Comparison of ENCODE assay signal across 9 mouse cellular contexts in genomic region chr12:47313413-47313812, GRCm38 (mm10).
A peak's percentile ranks its signal among the peaks of the same experiment; 100 is the strongest.
DNase-seq lines count a peak whose midpoint lies in the region; ATAC-seq and TF ChIP-seq lines count a peak whose summit lies in the region.
"Had no signal": no experiment of that assay in that cellular context is flagged by ENCODE, and none has a peak within 500 bp of the region (broad histone marks: within the 10 kb centered on the region; RNA-seq: fewer than 3 reads in every experiment).

No protein-coding gene starts in this region.

- no peaks in the 10 kb centered on the region for H3K4me1 ChIP-seq in heart, embryonic 12.5 days (replicated peaks)
- H3K4me1 ChIP-seq in MEL (ENCODE audit: control insufficient read depth in 1 of 2, insufficient read depth in 2 of 2, low read length in 2 of 2), result no peaks in the 10 kb centered on the region; a peak in 1 of 4 replicates
- H3K4me1 ChIP-seq in cortical plate, adult 2 months (ENCODE audit: control insufficient read depth, insufficient read depth, low read length), result no peaks in the 10 kb centered on the region
- no peaks in the 10 kb centered on the region for H3K4me1 ChIP-seq in heart, embryonic 11.5 days (ENCODE audit: control insufficient read depth, insufficient read depth, low read length)
- H3K4me1 ChIP-seq: liver, embryonic 13.5 days had no signal

- no peaks in the 10 kb centered on the region for H3K27me3 ChIP-seq in heart, embryonic 12.5 days (replicated peaks)
- H3K27me3 ChIP-seq in MEL (ENCODE audit: control insufficient read depth in 1 of 2, insufficient read depth in 2 of 2, low read length in 2 of 2), result no peaks in the 10 kb centered on the region
- no peaks in the 10 kb centered on the region for H3K27me3 ChIP-seq in heart, embryonic 11.5 days (ENCODE audit: control insufficient read depth, insufficient read depth, low read length)
- H3K27me3 ChIP-seq: liver, embryonic 13.5 days had no signal

- H3K79me2 ChIP-seq in MEL (ENCODE audit: control insufficient read depth, insufficient read depth, low read length, poor library complexity), result no peaks in the 10 kb centered on the region

- no peaks in the 10 kb centered on the region for H3K9me3 ChIP-seq in heart, embryonic 12.5 days (replicated peaks)
- H3K9me3 ChIP-seq in MEL (replicated peaks; ENCODE audit: insufficient read depth, low read length), result no peaks in the 10 kb centered on the region
- H3K9me3 ChIP-seq in heart, embryonic 11.5 days (replicated peaks; ENCODE audit: control insufficient read depth, low read length), result no peaks in the 10 kb centered on the region

- H3K27ac ChIP-seq in heart, embryonic 12.5 days (ENCODE audit: poor library complexity, severe bottlenecking), result no peak overlapping the region
- H3K27ac ChIP-seq in MEL (ENCODE audit: control insufficient read depth, low read depth, low read length), result no peak overlapping the region
- H3K27ac ChIP-seq in cortical plate, adult 2 months (ENCODE audit: insufficient read depth, low read length), result no peak overlapping the region
- H3K27ac ChIP-seq in heart, embryonic 11.5 days (ENCODE audit: low read depth, low read length), result no peak overlapping the region
- H3K27ac ChIP-seq: liver, embryonic 13.5 days had no signal

- no peak overlapping the region for H3K4me2 ChIP-seq in heart, embryonic 12.5 days
- H3K4me2 ChIP-seq in heart, embryonic 11.5 days, result no peak overlapping the region
- H3K4me2 ChIP-seq: liver, embryonic 13.5 days had no signal

- intact Hi-C loops in heart, postnatal 10 days (cut with DNase I), result loop anchor here (10.0 kb wide), 1 partner anchor 679 kb away; no protein-coding TSS in a partner anchor

- 20% methylated on average over 2 of the region's 2 CpGs for WGBS in heart, embryonic 12.5 days
- 17% methylated on average over 2 of the region's 2 CpGs for WGBS in heart, embryonic 11.5 days (ENCODE audit: insufficient replicate concordance)

- peak in 2 of 3 experiments; percentile 29 to 51; a peak in 3 of 6 replicates for TF ChIP-seq CTCF in MEL (IDR thresholded peaks at IDR 0.05 in 2 of 3, conservative IDR thresholded peaks at IDR 0.05 in 1 of 3; ENCODE audit: control insufficient read depth in 1 of 3, insufficient read depth in 1 of 3, low read depth in 2 of 3, low read length in 3 of 3, poor library complexity in 1 of 3, severe bottlenecking in 1 of 3)
- TF ChIP-seq CTCF in cortical plate, adult 2 months (IDR thresholded peaks at IDR 0.05; ENCODE audit: extremely low read depth, insufficient read depth, low read length), result peak; percentile 46

- H3K4me3 ChIP-seq in heart, embryonic 12.5 days, result no peak overlapping the region
- H3K4me3 ChIP-seq in MEL (ENCODE audit: control insufficient read depth in 1 of 2, insufficient read depth in 1 of 2, low read depth in 2 of 2, low read length in 2 of 2), result no peak overlapping the region
- no peak overlapping the region for H3K4me3 ChIP-seq in cortical plate, adult 2 months (ENCODE audit: insufficient read depth, low read length)
- H3K4me3 ChIP-seq in heart, embryonic 11.5 days (ENCODE audit: low read depth, low read length), result no peak overlapping the region
- H3K4me3 ChIP-seq: liver, embryonic 13.5 days had no signal

- TF ChIP-seq RAD21 in MEL (IDR thresholded peaks at IDR 0.05; ENCODE audit: low read depth, low read length), result peak; percentile 48

- peak; percentile 4 to 19 for DNase-seq in heart, postnatal 10 days
- peak; percentile 20 for DNase-seq in MEL (ENCODE audit: low read depth, low spot score)
- peak; percentile 2 to 34 for DNase-seq in layer of hippocampus, adult 8-10 months (ENCODE audit: low spot score in 2 of 2)
- DNase-seq in retina, embryonic 14.5 days (ENCODE audit: low spot score), result peak; percentile 60
- no peak for DNase-seq in adrenal gland, adult 18-20 months (ENCODE audit: low spot score in 2 of 2)
- DNase-seq: liver, embryonic 13.5 days had no signal

- ATAC-seq in heart, embryonic 12.5 days (ENCODE audit: insufficient number of reproducible peaks, low FRiP score), result no peak
- no peak for ATAC-seq in heart, embryonic 11.5 days (replicated peaks; ENCODE audit: insufficient number of reproducible peaks, low FRiP score, low TSS enrichment)

- no peak for TF ChIP-seq EP300 in MEL (IDR thresholded peaks at IDR 0.05; ENCODE audit: low read depth in 1 of 2, low read length in 2 of 2)

- TF ChIP-seq POLR2A in MEL (IDR thresholded peaks at IDR 0.05; ENCODE audit: control insufficient read depth in 1 of 2, insufficient read depth in 1 of 2, low read depth in 1 of 2, low read length in 2 of 2, poor library complexity in 1 of 2), result no peak
- TF ChIP-seq POLR2A in cortical plate, adult 2 months (IDR thresholded peaks at IDR 0.05; ENCODE audit: extremely low read depth, insufficient read depth, low read length), result no peak

- no peak overlapping the region for H3K9ac ChIP-seq in heart, embryonic 12.5 days
- no peak overlapping the region for H3K9ac ChIP-seq in MEL (ENCODE audit: control insufficient read depth, low read depth, low read length, poor library complexity, severe bottlenecking)
- no peak overlapping the region for H3K9ac ChIP-seq in heart, embryonic 11.5 days (ENCODE audit: low read depth, low read length)
- H3K9ac ChIP-seq: liver, embryonic 13.5 days had no signal

- no peaks in the 10 kb centered on the region for H3K36me3 ChIP-seq in heart, embryonic 12.5 days
- no peaks in the 10 kb centered on the region for H3K36me3 ChIP-seq in MEL (ENCODE audit: control insufficient read depth in 1 of 2, insufficient read depth in 2 of 2, low read length in 2 of 2)
- H3K36me3 ChIP-seq in heart, embryonic 11.5 days (ENCODE audit: control insufficient read depth, insufficient read depth, low read length), result no peaks in the 10 kb centered on the region
- H3K36me3 ChIP-seq: liver, embryonic 13.5 days had no signal

TF ChIP-seq in MEL, 35 proteins besides CTCF, POLR2A, EP300 and RAD21:
- TF ChIP-seq SMC3 (IDR thresholded peaks at IDR 0.05; ENCODE audit: low read depth, low read length), result peak; percentile 69
- TF ChIP-seq ZC3H11A (IDR thresholded peaks at IDR 0.05; ENCODE audit: low read depth, low read length), result peak; percentile 45
- no peak for TF ChIP-seq MEF2A (IDR thresholded peaks at IDR 0.05; ENCODE audit: extremely low read depth, insufficient replicate concordance, low read depth, low read length, poor library complexity, severe bottlenecking)

Comparison
In these comparisons a context has a peak if more than half of its experiments do, and no peak if none do; other contexts are left out.
1. DNase-seq: peak in heart, postnatal 10 days (2 of 2), MEL (single experiment), layer of hippocampus, adult 8-10 months (2 of 2) and retina, embryonic 14.5 days (single experiment); none in adrenal gland, adult 18-20 months (0 of 2).